Mouse (Mus musculus): ENCODE data around the gene Spata31d1b.
"Not testable (repeated sequence)": the region's sequence is repeated elsewhere in the genome, so short reads cannot be mapped to it uniquely, and the experiment has no call there.

Spata31d1b gene

DNA sequence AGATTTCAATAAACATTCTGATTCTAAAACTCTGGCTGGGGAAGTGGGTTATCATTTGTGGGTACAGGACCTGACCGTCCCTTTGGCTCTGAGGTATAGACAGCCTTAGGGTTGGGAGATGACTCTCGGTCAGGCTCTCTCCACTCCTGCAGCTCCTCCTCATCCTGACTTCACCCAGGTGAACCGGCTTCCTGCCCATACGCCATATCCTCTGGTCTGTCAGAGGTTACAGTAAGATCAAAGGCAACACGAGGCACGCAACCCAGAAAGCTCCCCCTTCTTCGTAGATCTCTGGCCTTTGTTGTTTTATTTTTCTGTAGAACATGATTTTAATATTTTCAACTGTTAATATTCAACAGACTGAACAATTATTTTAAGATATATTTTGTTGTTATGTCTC is 16.3 kb upstream of the Spata31d1b start:
- no peak for DNase-seq

DNA sequence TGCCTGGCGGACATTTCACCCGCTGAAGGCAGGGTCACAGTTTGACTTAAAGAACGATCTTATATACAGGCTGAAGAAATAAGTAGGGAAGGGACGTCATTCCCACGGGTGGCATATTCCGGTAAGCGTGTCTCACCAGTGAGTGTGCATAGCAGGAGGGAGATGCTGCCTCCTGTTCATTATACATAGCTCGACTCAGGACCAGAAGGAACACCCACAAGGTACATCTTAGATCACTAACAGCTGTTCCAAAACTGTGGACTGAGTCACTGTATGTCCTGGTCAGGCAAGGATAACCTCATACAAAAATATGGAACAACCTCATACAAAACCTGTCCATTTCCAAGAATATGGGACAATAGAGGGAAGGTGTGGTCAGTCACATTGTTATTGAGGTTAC is 13.0 kb upstream of the Spata31d1b start:
- no peak for DNase-seq

DNA sequence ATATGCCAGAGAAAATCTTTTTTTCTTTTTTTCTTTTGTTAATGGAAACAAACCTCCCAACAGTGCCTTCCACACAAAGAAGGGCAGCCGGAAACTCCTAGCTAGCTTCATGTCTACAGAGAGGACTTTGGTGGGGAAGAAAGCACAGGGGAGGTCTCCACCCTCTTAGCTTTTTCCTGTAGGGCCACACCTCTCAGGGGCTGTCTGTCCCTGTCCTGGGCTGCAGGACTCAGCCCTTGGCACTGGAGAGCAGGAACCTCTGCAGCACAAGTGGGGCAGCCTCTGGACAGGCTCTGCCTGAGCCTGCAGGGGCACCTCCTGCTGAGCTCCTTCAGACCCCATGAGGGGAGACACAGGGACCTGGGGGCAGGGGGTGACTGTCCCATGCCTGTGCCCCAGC is 11.9 kb upstream of the Spata31d1b start:
- not testable (repeated sequence) for DNase-seq

DNA sequence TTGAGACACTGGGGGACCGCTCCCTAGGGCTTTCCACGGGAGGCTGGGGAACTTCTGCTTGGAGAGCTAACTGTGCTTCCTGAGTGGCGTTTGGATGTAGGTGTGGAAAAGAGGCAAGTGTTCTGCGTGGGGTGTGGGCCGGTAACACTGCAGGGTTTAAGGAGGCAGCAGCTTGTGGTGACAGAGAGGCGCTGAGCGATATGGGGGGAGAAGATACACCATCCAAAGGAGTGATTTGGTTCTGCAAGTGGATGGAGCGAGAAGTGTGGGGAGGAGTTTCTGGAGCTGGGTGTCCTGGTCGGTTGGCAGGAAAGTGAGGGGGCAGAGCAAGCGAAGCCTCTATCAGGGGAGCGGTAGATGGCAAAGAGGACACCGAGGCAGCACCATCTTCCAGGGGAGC is 8.6 kb upstream of the Spata31d1b start:
- DNase-seq, result no peak

DNA sequence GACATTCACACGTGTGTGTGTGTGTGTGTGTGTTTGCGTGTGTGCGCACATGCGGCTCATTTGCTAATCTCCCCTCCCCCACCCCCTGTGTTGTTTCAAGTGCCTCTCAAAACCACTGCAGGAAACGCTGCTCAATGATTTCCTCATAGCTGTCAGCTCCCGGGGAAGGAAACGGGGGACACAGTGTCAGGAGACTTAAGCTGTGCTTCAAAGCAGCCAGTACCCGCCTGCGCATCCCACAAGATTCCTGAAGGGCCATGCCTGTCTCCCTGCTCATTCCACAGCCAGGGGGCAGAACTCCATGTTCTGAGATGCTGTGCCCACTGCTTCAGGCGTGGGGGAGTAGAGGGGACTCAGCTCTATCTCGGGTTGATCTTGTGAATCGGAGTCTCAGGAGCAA is 7.5 kb upstream of the Spata31d1b start:
- peak; percentile 28 to 33 for DNase-seq

DNA sequence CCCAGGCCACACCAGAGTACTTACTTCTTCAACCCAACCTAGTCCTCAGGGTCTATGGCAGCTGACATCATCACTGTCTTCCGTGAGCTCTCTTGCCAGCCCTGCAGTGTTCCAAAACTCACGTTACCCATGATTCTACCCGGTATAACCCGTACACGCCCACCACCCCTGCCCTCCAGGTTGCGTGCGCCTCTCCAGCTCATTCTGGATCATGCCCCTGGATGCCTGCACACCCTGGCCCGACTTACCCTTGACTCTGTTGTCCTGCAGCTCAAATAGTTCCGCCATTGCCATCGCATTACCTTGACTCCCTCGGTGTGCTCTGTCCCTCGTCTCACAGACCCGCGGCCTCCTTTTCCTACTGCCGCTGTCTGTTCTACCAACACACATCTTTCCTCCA is 1.9 kb upstream of the Spata31d1b start, which contains the start of gene Spata31d1a:
TSS of gene Spata31d1a (minus strand) at position 101 of the 400 bp plus-strand sequence.
- DNase-seq, result no peak

DNA sequence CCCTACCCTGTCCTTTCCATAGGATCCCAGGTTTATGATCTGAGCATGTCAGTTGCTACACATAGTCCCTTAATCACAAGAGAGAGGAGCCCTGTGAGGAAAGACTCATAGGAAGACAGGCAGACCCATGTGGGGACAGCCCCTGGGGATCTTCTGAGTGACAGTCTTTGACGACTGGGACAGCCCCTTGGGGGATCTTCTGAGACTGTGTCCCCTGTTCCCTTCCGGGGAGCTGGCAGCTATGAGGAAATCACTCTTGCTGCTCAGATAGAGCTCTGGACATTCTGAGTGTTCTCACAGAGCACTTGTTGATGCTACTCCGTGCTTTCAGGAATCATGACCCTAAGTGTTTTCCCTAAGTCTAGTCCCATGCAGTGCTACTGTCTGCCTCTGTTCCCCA is 1.6 kb downstream of the Spata31d1b start:
- DNase-seq, result no peak

DNA sequence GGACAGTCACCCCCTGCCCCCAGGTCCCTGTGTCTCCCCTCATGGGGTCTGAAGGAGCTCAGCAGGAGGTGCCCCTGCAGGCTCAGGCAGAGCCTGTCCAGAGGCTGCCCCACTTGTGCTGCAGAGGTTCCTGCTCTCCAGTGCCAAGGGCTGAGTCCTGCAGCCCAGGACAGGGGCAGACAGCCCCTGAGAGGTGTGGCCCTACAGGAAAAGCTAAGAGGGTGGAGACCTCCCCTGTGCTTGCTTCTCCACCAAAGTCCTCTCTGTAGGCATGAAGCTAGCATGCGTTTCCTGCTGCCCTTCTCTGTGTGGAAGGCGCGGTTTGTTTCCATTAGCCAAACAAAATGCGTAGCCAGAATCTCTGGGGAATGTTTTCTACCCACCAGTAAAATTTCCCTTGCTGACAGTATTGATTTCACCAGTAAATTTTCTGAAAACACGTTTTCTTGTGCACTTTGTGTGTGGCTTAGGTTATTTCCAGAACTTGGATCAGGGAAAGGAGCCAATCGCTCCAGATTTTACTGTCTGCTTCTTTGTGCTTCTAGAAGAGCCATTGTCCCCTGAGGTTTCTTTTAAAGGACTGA is 6.9 kb downstream of the Spata31d1b start:
- peak in 1 of 2 experiments; percentile 15 for DNase-seq

DNA sequence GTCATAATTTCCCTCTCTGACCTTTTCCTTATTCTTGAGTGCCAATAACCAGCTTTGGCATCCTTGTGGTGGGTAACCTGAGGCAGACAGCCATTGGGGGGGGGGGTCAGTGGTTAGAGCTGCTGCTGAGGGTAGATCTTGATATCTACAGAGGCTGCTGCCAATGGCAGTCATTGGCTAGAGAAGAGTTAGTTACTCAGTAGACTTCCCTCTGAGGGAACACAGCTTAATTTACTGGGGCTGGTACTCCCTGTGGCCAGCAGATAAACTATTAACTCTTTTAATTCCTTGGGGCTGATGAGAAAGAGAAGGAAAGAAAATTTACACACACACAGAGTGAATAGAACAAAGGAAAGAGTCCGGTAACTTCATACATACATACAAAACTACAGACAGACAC is 7.4 kb downstream of the Spata31d1b start:
- DNase-seq, result no peak

DNA sequence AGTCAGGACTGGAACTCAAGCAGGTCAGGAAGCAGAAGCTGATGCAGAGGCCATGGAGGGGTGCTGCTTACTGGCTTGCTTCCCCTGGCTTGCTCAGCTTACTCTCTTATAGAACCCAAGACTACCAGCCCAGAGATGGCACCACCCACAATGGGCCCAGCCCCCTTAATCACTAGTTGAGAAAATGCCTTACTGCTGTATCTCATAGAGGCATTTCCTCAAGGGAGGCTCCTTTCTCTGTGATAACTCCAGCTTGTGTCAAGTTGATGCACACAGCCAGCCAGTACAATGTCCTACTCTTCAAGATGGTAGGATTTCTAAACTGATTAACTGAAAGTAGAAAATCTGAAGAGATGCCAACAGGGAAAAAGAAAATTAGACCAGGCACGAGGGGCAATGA is 10.0 kb downstream of the Spata31d1b start:
- not testable (repeated sequence) for DNase-seq

DNA sequence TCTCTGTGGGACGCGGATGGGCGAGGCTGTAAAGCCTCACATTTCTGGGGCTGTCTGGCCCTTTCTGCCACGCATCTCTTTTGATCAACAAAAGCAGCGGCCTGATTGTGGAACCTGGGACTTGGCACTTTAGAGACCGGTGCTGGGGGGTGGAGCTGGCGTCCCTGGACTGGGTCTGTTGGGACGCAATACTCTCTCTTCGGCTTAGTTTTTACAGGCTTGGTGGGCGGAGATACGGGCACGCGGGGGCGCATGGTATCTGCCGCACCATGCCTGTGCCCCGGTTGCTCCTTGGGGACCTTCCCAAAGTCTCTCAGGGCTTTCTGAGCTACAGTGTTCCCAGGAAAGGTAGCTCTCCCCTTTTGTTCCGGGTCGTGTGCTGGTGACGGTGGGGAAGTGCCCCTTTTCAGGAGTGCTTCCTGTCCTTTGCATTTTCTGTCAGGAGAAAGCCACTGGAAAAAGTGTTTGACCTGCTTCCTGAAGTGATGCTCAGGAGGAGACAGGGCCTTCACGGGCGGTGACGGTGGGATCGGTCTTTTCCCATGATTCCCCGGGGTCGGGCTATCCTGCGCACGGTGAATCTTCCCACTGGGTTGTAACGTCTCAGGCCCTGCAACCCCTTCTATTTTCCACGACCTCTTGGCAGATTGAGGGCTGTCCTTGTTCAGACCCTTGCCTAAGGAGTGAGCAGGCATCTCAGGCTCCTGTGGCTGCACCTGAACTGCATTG is 14.2 kb downstream of the Spata31d1b start:
- no peak for DNase-seq

DNA sequence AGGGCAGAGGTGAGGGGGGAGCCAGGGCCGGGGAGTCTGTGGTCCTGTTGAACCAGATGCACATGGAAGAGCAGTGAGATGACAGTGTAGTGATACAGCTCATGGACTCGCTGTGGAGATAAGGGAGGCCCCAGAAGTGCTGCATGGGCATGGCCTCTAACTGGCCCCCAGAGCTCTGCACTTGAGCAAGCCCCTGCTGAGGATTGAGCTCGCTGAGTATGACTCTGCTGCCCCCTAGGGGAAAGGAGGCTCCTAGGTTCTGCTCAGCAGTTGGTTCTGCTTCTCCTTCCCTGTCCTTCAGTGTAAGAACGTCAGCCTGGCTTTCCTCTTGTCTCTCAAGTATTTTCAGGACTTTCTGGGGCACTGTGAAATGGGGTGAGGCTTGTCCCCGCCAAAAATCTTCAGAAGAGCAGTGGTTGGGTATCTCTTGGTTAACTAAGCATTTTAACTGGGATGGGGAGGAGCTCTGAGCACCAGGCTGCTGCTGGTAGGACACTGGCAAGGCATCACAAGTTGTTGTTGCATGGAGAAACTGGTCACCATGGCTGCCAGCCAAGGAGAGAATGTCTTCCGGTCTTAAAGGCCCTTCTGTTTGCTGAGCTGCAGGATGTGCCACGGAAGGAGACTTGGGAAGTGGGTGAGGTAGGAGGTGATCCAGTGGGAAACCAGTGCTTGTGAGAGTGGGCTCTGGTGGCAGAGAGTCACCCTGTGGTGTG is 16.5 kb downstream of the Spata31d1b start:
- peak; percentile 64 to 80 for DNase-seq

DNA sequence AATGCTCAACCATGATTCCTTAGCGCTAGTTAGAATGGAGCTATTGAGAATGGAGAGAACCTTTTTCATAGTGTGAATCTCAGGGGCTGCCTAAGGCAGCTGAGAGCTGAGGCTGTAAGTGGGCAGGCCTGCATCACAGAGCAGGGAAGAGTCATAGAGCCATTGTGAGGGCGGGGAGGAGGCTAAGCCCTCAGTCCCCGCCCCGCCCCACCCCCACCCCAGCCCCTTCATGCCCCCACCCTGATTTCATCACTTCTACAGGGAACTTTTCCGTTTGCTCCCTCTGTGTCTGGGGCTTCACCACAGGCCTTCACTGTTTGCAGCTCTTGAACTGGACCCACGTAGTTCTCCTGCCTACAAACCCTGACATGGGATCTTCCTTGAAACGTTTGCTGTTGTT is 19.6 kb downstream of the Spata31d1b start, which contains the start of gene Spata31d1d:
TSS of gene Spata31d1d (minus strand) at position 101 of the 400 bp plus-strand sequence.
- DNase-seq, result no peak

DNA sequence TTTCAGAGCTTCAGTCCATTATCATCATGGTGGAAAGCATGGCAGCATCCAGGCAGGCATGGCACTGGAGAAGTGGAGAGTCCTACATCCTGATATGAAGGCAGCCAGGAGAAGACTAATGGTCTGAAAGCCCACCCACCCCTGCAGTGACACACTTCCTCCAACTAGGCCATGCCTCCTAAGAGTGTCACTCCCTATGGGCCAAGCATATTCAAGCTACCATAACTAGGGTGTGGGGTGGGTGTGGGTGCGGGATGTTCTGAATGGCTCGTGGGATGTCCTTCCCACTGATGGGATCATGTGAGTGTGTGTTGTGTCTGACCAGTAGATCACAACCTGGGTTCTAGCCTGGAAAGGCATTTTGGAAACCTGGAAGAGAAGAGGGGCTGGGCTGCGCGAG is 21.9 kb downstream of the Spata31d1b start:
- DNase-seq, result no peak

DNA sequence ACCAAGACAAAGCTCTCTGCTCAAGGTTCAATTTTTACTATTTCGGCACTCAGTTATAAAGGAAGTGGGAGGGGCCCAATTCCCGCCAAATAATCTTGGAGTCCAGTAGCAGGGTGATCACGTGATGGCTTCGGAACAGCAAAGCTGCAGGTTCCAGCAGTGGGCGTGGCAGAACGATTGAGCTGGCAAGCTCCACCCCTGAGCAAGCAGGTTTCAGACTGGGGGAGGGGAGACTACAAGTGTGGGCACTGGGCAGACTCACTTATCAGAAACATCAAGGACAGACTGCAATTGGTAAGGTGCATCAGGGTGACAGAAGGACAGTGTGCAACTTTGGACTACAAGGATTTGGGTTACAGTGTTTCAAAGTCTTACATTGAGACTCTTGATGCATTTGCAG is 22.3 kb downstream of the Spata31d1b start:
- DNase-seq, result peak in 1 of 2 experiments; percentile 6

DNA sequence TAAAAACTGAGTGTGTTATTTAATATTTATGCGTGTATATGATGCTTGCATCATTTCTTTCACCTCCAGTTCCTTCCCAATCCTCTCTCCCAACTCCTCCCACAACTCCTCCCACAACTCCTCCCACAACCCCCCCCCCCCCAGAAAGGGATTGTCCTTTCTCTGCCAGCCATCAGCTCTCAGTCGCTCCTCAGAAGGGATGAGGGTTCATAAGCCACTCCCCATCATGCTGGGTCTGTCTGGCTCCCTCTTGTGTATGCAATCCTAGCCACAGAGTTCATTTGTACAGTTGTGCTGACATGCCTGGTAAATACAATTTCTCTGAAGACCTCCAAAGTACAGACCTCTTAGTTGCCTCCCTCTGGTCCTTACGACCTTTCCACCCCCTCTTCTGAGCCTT is 23.1 kb downstream of the Spata31d1b start:
- DNase-seq, result no peak

DNA sequence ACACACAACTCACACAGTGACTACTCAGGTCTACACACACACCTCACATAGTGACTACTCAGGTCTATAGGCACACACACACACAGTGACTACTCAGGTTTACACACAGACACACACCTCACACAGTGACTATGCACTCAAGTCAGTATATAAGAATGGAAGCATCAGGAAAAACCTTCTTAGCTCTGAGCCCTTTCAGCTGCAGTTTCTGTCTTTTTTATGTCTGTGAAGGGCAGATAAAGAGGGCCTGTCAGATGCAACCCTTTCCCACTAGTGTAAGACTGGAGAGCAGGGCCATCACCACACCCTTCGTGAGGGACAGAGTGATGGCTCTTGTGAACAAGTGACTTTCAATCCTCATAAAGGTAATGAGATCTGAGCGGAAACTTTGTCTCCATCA is 26.4 kb downstream of the Spata31d1b start:
- DNase-seq, result no peak

DNA sequence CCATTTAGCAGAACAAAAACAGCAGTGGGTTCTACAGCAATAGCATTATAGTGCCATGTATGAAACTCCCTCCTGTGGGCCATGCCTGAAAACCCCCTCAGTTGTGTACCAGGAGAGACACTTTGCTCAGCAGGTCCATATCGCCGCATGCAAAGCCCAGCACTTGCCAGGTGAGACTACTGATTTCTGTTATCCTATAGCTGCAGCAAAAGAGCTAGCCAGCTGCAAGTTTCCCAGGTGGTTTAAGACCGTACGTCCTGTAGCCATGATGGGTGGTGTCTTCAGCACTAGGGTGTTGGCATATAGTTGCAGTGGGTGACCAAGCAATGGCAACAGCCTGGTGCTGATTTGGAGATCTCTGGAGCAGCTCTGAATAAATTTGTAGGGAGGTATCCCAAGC is 27.3 kb downstream of the Spata31d1b start:
- no peak for DNase-seq

DNA sequence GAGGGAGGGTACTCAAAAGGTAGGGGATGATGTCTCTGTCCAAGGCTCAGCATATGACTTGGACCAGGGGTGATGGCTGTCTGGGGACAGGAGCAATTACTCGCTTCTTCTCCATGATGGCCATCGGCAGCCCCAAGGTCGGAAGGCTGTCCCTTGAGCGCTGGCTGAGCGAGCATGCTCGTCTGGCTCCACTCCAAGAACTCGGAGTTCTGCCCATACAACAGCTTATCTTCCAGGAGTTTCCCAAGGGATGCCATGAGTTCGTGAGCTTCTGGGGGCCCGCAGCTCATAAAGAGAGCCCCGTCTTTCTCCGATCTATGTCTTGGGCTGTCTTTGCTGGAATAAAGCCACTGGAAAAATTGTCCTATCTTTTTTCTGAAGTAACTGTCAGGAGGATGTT is 29.0 kb downstream of the Spata31d1b start:
- DNase-seq, result no peak

DNA sequence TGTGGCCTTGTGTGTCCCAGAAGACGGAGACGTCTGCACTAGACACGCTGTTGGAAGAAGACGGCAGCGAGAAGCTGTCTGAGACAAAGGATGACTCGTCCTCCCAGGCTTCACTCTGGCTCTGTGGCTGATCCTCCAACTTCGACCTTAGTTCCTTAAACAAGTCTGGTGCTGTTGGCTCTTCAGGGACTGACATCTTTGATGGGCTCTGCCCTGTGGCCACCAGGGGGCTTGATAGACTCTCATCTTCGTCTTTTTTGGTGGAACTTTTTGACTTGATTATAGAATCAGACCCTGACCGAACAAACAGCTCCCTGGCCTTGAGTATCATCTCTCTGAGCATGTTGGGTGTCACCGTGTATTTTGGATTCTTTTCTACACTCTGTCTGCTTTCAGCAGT is 29.6 kb downstream of the Spata31d1b start:
- DNase-seq, result no peak

DNA sequence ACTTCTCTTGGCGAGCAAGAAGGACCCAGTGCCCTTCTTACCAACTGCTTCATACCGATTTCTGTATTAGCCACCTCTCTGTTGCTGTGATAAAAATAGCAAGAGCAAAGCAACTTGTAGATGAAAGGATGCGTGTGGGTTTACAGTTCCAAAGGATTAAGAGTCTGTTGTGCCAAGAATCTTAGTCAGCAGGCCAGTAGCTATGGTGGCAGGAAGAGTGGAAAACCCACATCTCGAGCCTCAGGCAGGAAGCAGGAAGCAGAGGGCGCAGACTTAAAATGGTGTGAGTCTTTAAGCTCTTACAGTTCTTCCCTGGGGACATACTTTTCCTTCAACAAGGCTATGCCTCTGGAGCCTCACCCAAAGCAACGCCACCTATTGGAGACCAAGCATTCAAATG is 33.4 kb downstream of the Spata31d1b start:
- no peak for DNase-seq

DNA sequence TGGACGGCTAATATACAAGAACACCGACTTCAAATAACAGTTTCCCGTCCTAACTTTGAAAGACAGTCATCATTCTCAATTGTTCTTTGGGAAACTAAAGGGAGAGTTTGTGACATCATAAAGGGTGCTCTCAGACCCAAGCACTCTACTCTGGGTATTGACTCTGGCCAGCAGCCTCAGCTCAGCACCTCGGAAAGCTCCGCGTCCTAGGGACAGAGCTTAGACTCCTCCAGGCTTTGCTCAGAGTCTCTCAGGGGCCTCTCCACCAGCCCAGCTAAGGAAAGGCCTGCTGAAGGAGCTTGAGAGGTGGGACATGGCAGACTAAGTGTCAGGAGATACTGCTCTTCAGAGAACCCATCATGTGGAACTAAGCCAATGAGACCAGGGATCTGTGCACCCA is 34.1 kb downstream of the Spata31d1b start:
- no peak for DNase-seq

DNA sequence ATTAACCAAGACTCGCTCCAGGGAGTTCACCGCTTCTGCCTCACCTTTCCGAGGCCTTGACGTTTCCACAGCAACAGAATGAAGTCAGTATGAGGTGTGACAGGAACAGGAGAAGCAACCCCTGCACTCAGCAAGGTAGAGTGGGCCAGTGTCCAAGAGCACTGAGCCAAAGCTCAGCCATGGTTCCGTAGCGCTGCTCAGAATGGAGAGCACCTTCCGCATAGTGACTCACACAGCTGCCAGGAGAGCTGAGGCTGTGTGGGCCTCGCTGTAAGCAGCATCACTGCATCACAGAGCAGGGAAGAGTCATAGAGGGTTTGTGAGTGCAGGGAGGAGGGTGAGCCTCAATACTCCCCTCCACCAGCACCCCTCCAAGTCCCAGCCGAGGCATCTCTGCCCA is 34.6 kb downstream of the Spata31d1b start, which contains the start of gene 1700014D04Rik:
TSS of gene 1700014D04Rik (minus strand) at position 42 of the 400 bp plus-strand sequence.
- DNase-seq, result peak; percentile 27 to 33

DNA sequence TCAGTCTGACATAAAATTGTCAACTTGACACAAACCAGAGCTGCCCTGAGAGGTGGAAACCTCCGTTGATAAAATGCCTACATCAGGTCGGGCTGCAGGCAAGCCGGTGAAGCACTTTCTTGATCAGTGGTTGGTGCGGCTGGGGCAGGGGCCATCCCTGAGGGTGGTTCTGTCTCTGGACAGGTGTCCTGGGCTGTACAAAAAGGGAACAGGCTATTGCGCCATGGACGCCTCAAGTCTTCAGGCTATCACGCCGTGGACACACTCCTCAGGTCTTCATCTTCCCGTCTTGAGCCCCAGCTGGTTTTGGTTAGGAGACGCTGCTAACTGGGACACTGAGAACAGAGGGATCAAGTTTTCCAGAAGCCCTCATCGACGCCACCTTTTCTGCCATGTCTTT is 38.2 kb downstream of the Spata31d1b start:
- DNase-seq, result no peak
